Mouse (Mus musculus) cortical plate, adult 2 months (tissue): ENCODE measurements around the gene Slc30a4.

Experiments
- CTCF ChIP-seq: fragments of 200-500 bp; IDR thresholded peaks from 2 replicates; pipeline ENCODE4 v1.5.1; 2011; ENCODE audit warnings: mild to moderate bottlenecking, control low read depth, low read length; ENCODE audit not compliant: insufficient read depth; ENCODE audit errors: extremely low read depth
- POLR2A ChIP-seq: fragments of 200-500 bp; IDR thresholded peaks from 2 replicates; pipeline ENCODE4 v1.6.1; 2011; ENCODE audit warnings: mild to moderate bottlenecking, low read length, control low read depth; ENCODE audit not compliant: insufficient read depth; ENCODE audit errors: extremely low read depth

- TF ChIP-seq POLR2A = no peak
- TF ChIP-seq CTCF = peak; percentile 32; the same call in 1 of the 2 replicates
Measured at GRCm38 (mm10) chr2:122725604-122726003, 23.1 kb upstream of the Slc30a4 start.
